Mouse (Mus musculus): ENCODE results near the gene Mdm4. TPM values are rescaled to one million over a fixed set of nuclear protein-coding genes. Genes with fewer than 3 reads are reported as not detected.

Mdm4 gene
- total RNA-seq, 1 experiment from 2014 or later = 138 TPM

DNA sequence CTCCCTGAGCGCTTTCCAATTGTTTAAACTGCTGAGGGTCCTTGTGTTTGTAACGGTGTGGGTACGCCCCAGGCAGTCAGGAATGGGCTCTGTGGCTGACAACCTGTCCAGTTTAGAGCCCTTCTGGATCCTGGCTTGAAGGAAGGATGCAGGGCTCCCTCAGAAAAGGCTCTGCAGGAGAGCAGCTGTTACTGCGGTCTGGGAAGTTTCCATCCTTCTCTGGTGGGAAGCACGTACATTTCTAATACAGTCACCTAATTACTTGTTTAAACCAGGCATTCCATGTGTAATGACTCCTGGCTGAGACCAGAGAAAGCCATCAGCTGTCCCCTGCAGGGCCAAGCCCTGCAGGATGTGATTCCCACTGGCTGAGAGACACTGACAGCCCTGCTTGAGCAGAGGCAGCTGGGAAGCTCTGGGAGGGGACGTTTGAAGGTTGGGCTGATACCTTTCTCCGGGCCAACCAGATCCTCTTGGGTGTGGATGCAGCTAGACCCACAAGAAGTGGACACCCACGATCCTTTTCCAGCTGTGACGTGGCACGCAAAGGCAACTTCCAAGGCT, 112.2 kb downstream of the Mdm4 start:
- ATAC-seq (replicated peaks; ENCODE audit: insufficient number of reproducible peaks, low FRiP score, low TSS enrichment, poor library complexity, severe bottlenecking) = no peak

DNA sequence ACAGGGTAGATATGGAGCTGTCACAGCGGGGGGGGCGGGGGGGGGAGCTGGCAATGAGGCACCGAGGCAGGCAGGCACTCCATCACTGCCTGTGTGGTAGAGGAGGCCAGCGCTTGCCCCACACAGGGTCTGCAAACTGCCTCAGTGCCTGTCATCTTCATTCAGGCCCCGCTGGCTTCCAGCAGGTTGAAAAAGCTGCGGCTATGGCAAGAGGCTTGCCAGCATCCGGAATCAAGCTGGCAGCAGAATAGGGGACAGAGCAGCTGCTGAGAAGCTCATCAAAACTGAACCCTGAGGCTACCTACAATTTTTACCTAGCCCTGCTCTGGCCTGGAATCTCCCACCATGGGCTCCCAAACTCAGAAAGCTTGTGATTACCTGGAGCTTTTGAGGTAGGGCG, 112.8 kb downstream of the Mdm4 start:
- no peak for ATAC-seq (replicated peaks; ENCODE audit: insufficient number of reproducible peaks, low FRiP score, low TSS enrichment, poor library complexity, severe bottlenecking)

GRCm38 (mm10) chr1:132915849-132916493, 114.4 kb downstream of the Mdm4 start:
- ATAC-seq (replicated peaks; ENCODE audit: insufficient number of reproducible peaks, low FRiP score, low TSS enrichment, poor library complexity, severe bottlenecking) = no peak

DNA sequence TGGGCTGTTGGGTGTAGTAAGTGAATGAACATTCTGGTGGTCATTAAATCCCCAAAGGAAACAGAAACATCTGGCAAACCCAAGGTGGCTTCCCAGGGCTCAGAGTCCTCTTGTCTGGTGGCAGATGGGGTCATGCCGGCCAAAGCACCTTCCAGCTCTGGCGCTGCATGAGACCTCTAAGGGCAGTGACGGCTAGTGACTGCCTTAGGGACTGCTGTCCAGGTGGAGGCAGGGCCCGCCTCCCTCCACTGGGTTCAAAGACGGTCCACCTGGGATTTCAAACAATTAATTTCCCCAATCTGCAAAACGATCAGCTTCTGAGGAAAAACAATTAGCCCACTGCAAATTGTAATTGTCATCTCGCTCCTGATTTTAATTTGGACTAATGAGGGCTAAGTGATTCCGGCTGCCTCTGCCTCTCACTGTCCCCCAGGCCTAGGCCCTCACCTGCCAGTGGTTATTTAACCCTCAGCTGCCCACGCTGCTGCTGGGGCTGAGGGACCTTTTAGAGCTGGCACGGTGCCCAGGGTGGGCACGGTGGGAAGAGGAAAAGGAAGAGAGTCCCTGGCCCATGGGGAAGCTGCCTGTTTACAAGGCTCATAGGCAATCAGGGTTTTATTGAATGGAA, 119.8 kb downstream of the Mdm4 start:
- ATAC-seq (replicated peaks; ENCODE audit: insufficient number of reproducible peaks, low FRiP score, low TSS enrichment, poor library complexity, severe bottlenecking) = no peak

DNA sequence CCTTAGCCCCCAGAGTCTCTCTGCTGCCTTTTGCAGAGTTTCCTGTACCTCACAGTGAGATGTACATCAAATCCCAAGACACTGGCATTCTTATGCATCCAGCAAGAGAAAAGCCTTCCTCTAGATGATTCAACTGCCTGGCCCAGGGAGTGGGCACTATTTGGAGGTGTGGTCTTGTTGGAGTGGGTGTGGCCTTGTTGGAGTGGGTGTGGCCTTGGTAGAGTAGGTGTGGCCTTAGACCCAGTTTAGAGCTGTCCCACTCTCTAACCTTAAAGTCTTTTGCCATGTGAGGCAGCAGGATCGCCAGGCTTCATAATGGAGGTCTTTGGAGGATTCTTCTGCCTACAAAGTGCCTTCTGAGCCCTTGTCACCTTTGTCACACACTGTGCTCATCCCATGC, 120.4 kb downstream of the Mdm4 start:
- ATAC-seq (replicated peaks; ENCODE audit: insufficient number of reproducible peaks, low FRiP score, low TSS enrichment, poor library complexity, severe bottlenecking) = no peak

Other genes starting within 250 kb of the Mdm4 start
- not detected in 3 replicates for gene Lrrn2, start 150.3 kb downstream of the Mdm4 start, total RNA-seq (2017)
- 1.4 to 5.4 TPM (median 1.9 TPM) in 3 replicates for gene Pik3c2b, start 15.1 kb upstream of the Mdm4 start, total RNA-seq (2017)
- 173 to 191 TPM (median 177 TPM) in 3 replicates for gene Ppp1r15b, start 100.6 kb upstream of the Mdm4 start, total RNA-seq (2017)
- 5.7 to 6.3 TPM (median 5.7 TPM) in 3 replicates for gene Plekha6, start 133.6 kb upstream of the Mdm4 start, total RNA-seq (2017)

All from monocyte, adult 5-6 weeks (primary cell).